Mouse (Mus musculus) limb, embryonic 10.5 days (tissue): ENCODE data around the gene Gm21293. TPM values are rescaled to one million over a fixed set of nuclear protein-coding genes. Genes with fewer than 3 reads are reported as not detected.
"Not testable (repeated sequence)": the region's sequence is repeated elsewhere in the genome, so short reads cannot be mapped to it uniquely, and the experiment has no call there.

Experiments used
- DNase-seq: peaks from one replicate; pipeline ENCODE4 v3.0.0-alpha.2; 2017; ENCODE audit warnings: low spot score
- H3K27ac ChIP-seq: fragments of 300-500 bp; sonication (generic); 2 replicates; pipeline ENCODE4 v1.5.1; 2016; ENCODE audit warnings: mild to moderate bottlenecking
- H3K27me3 ChIP-seq: fragments of 300-500 bp; sonication (generic); 2 replicates; pipeline ENCODE4 v1.6.1; 2016; ENCODE audit warnings: low read depth, mild to moderate bottlenecking; ENCODE audit not compliant: poor library complexity, severe bottlenecking
- H3K36me3 ChIP-seq: fragments of 300-500 bp; sonication (generic); 2 replicates; pipeline ENCODE4 v1.6.1; 2016; ENCODE audit warnings: mild to moderate bottlenecking, moderate library complexity
- H3K4me1 ChIP-seq: fragments of 300-500 bp; sonication (generic); 2 replicates; pipeline ENCODE4 v1.6.1; 2016
- H3K4me3 ChIP-seq: fragments of 300-500 bp; sonication (generic); 2 replicates; pipeline ENCODE4 v1.5.1; 2016; ENCODE audit warnings: mild to moderate bottlenecking, moderate library complexity
- H3K9me3 ChIP-seq: fragments of 300-500 bp; sonication (generic); replicated peaks from 2 replicates; pipeline ENCODE4 v1.6.1; 2016; ENCODE audit warnings: mild to moderate bottlenecking
- WGBS: fragments of 180-500 bp; shearing (Covaris S2); methylation state at CpG from one replicate; pipeline ENCODE4 v1.1.7; 2016; 5-methylcytosine and 5-hydroxymethylcytosine counted together
- polyA plus RNA-seq: library from polyadenylated mRNA; unstranded; fragments of >200 nt; fragmentation: Nextera tagmentation; extraction: Ambion mirVana; gene quantifications from 2 replicates; pipeline ENCODE4 v1.2.1, GENCODE M21; 2016

Gm21293 gene
- polyA plus RNA-seq, result not detected in 2 replicates

- H3K36me3 ChIP-seq, H3K9me3 ChIP-seq, H3K4me1 ChIP-seq, DNase-seq, H3K27ac ChIP-seq, H3K27me3 ChIP-seq, H3K4me3 ChIP-seq: not testable (repeated sequence)
- no CpG with 5 or more reads among the region's 3 CpGs for WGBS
Measured at GRCm38 (mm10) chr10:104142687-104143086, at the start of gene Gm21293. Gm21293 (plus strand) TSS chr10:104142987.

- WGBS, result 85% methylated on average over 3 of the region's 3 CpGs
- H3K36me3 ChIP-seq, result no peaks in the 10 kb centered on the region
- no peaks in the 10 kb centered on the region for H3K4me1 ChIP-seq
- no peak overlapping the region for H3K4me3 ChIP-seq
- H3K27me3 ChIP-seq, result no peaks in the 10 kb centered on the region
- H3K27ac ChIP-seq, result no peak overlapping the region
- no peaks in the 10 kb centered on the region for H3K9me3 ChIP-seq
- DNase-seq, result no peak
Measured at GRCm38 (mm10) chr10:104110044-104110443, 32.7 kb upstream of the Gm21293 start.

DNA sequence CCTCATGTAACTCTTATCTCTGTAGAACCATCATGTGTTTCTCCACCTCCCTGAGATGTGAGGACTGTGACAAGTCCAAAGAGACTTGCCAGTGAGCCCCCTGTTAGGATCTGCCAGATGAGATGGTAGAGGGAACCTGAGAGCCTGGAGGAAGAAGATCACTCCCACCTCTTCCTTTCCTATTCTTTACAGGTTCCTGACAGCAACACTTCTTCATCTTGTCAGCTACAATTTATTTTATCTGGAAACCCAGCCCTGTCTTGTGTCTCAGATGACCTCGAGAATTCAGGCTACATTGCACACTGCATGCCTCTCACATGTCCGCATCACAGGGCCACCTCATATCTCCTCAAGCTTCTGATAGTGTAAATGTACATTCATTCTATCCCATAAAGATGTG, 24.5 kb upstream of the Gm21293 start:
- no peak for DNase-seq
- 72% methylated on average over 2 of the region's 2 CpGs for WGBS

DNA sequence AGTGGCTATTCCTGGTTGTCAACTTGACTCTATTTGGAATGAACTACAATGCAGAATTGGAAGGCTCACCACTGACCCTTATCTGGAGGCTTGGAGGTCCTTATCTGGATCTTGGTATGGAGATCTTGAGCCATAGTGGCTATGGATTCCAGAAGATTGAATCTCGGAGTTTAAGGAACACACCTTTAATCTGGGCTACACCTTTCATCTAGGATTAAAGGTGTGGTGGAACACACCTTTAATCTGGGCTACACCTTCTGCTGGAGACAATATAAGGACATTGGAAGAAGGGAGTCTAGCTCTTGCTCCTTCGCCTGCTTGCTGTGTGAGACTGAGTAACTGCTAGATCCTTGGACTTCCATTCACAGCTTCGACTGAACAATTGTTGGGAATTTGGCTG, 8.4 kb downstream of the Gm21293 start, which contains the start of gene Gm6763:
Gene Gm6763 (plus strand): TSS at position 301 of the 400 bp plus-strand sequence.
- WGBS, result no CpG with 5 or more reads among the region's 3 CpGs
- not testable (repeated sequence) for H3K27ac ChIP-seq, H3K36me3 ChIP-seq, H3K4me3 ChIP-seq, H3K9me3 ChIP-seq, DNase-seq, H3K4me1 ChIP-seq, H3K27me3 ChIP-seq

More for the DNA sequence above, 24.5 kb upstream of the Gm21293 start:
- H3K36me3 ChIP-seq, result no peaks in the 10 kb centered on the region
- H3K27me3 ChIP-seq, result no peaks in the 10 kb centered on the region
- no peak overlapping the region for H3K4me3 ChIP-seq
- H3K4me1 ChIP-seq, result no peaks in the 10 kb centered on the region
- H3K9me3 ChIP-seq, result no peaks in the 10 kb centered on the region
- no peak overlapping the region for H3K27ac ChIP-seq

DNA sequence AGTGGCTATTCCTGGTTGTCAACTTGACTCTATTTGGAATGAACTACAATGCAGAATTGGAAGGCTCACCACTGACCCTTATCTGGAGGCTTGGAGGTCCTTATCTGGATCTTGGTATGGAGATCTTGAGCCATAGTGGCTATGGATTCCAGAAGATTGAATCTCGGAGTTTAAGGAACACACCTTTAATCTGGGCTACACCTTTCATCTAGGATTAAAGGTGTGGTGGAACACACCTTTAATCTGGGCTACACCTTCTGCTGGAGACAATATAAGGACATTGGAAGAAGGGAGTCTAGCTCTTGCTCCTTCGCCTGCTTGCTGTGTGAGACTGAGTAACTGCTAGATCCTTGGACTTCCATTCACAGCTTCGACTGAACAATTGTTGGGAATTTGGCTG, 16.9 kb downstream of the Gm21293 start, which contains the start of gene Gm8764:
Gene Gm8764 (plus strand): TSS at position 301 of the 400 bp plus-strand sequence.
- DNase-seq, H3K27ac ChIP-seq, H3K4me3 ChIP-seq, H3K4me1 ChIP-seq, H3K9me3 ChIP-seq, H3K27me3 ChIP-seq, H3K36me3 ChIP-seq: not testable (repeated sequence)
- no CpG with 5 or more reads among the region's 3 CpGs for WGBS

DNA sequence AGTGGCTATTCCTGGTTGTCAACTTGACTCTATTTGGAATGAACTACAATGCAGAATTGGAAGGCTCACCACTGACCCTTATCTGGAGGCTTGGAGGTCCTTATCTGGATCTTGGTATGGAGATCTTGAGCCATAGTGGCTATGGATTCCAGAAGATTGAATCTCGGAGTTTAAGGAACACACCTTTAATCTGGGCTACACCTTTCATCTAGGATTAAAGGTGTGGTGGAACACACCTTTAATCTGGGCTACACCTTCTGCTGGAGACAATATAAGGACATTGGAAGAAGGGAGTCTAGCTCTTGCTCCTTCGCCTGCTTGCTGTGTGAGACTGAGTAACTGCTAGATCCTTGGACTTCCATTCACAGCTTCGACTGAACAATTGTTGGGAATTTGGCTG, 25.4 kb downstream of the Gm21293 start, which contains the start of gene Gm21304:
Gene Gm21304 (plus strand): TSS at position 301 of the 400 bp plus-strand sequence.
- no CpG with 5 or more reads among the region's 3 CpGs for WGBS
- not testable (repeated sequence) for H3K36me3 ChIP-seq, H3K4me3 ChIP-seq, H3K4me1 ChIP-seq, DNase-seq, H3K27me3 ChIP-seq, H3K27ac ChIP-seq, H3K9me3 ChIP-seq

GRCm38 (mm10) chr10:104176724-104177123, 33.9 kb downstream of the Gm21293 start, which contains the start of gene Gm21312:
Gm21312 (plus strand) TSS chr10:104177024.
- not testable (repeated sequence) for H3K4me1 ChIP-seq, H3K27me3 ChIP-seq, DNase-seq, H3K36me3 ChIP-seq, H3K9me3 ChIP-seq, H3K4me3 ChIP-seq, H3K27ac ChIP-seq
- no CpG with 5 or more reads among the region's 3 CpGs for WGBS

DNA sequence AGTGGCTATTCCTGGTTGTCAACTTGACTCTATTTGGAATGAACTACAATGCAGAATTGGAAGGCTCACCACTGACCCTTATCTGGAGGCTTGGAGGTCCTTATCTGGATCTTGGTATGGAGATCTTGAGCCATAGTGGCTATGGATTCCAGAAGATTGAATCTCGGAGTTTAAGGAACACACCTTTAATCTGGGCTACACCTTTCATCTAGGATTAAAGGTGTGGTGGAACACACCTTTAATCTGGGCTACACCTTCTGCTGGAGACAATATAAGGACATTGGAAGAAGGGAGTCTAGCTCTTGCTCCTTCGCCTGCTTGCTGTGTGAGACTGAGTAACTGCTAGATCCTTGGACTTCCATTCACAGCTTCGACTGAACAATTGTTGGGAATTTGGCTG, 42.4 kb downstream of the Gm21293 start, which contains the start of gene Gm20765:
Gene Gm20765 (plus strand): TSS at position 301 of the 400 bp plus-strand sequence.
- no CpG with 5 or more reads among the region's 3 CpGs for WGBS
- H3K36me3 ChIP-seq, H3K4me3 ChIP-seq, DNase-seq, H3K27me3 ChIP-seq, H3K4me1 ChIP-seq, H3K27ac ChIP-seq, H3K9me3 ChIP-seq: not testable (repeated sequence)

GRCm38 (mm10) chr10:104193742-104194141, 51.0 kb downstream of the Gm21293 start, which contains the start of gene Gm4340:
Gm4340 (plus strand) TSS chr10:104194042.
- WGBS, result no CpG with 5 or more reads among the region's 3 CpGs
- H3K27me3 ChIP-seq, H3K4me1 ChIP-seq, H3K4me3 ChIP-seq, DNase-seq, H3K36me3 ChIP-seq, H3K9me3 ChIP-seq, H3K27ac ChIP-seq: not testable (repeated sequence)

Other genes starting within 250 kb of the Gm21293 start
- gene Gm6763, start 8.5 kb downstream of the Gm21293 start, polyA plus RNA-seq, result not detected in 2 replicates
- gene Gm8764, start 17.0 kb downstream of the Gm21293 start, polyA plus RNA-seq, result not detected in 2 replicates
- gene Gm21304, start 25.5 kb downstream of the Gm21293 start, polyA plus RNA-seq, result not detected in 2 replicates
- gene Gm21312, start 34.0 kb downstream of the Gm21293 start, polyA plus RNA-seq, result not detected in 2 replicates
- not detected in 2 replicates for gene Gm20765, start 42.5 kb downstream of the Gm21293 start, polyA plus RNA-seq
- not detected in 2 replicates for gene Gm4340, start 51.1 kb downstream of the Gm21293 start, polyA plus RNA-seq